Mouse (Mus musculus) hindbrain, embryonic 10.5 days (tissue): Measurements from ENCODE around the gene Lurap1l. TPM values are rescaled to one million over a fixed set of nuclear protein-coding genes. Genes with fewer than 3 reads are reported as not detected.

Experiments used
- DNase-seq: peaks from one replicate; pipeline ENCODE4 v3.0.0-alpha.2; 2017; ENCODE audit warnings: low spot score
- H3K27ac ChIP-seq: fragments of 300-500 bp; sonication (generic); 2 replicates; pipeline ENCODE4 v1.5.1; 2016; ENCODE audit warnings: mild to moderate bottlenecking, moderate library complexity
- H3K27me3 ChIP-seq: fragments of 300-500 bp; sonication (generic); 2 replicates; pipeline ENCODE4 v1.6.1; 2016; ENCODE audit warnings: mild to moderate bottlenecking; ENCODE audit not compliant: poor library complexity, insufficient read depth, severe bottlenecking
- H3K36me3 ChIP-seq: fragments of 300-500 bp; sonication (generic); 2 replicates; pipeline ENCODE4 v1.6.1; 2016; ENCODE audit warnings: mild to moderate bottlenecking, moderate library complexity
- H3K4me1 ChIP-seq: fragments of 300-500 bp; sonication (generic); replicated peaks from 2 replicates; pipeline ENCODE4 v1.6.1; 2016; ENCODE audit warnings: mild to moderate bottlenecking
- H3K4me3 ChIP-seq: fragments of 300-500 bp; sonication (generic); 2 replicates; pipeline ENCODE4 v1.5.1; 2016; ENCODE audit warnings: mild to moderate bottlenecking, moderate library complexity
- H3K9me3 ChIP-seq: fragments of 300-500 bp; sonication (generic); 2 replicates; pipeline ENCODE4 v1.6.1; 2016; ENCODE audit warnings: mild to moderate bottlenecking, moderate library complexity
- WGBS: fragments of 180-500 bp; shearing (Covaris S2); methylation state at CpG from one replicate; pipeline ENCODE4 v1.1.7; 2016; 5-methylcytosine and 5-hydroxymethylcytosine counted together
- polyA plus RNA-seq: library from polyadenylated mRNA; unstranded; fragments of >200 nt; fragmentation: Nextera tagmentation; extraction: Ambion mirVana; gene quantifications from 2 replicates; pipeline ENCODE4 v1.2.1, GENCODE M21; 2016

Gene Lurap1l
- polyA plus RNA-seq, 1 experiment from 2014 or later, result 2.9 TPM

GRCm38 (mm10) chr4:80921646-80922489 lies 11.4 kb downstream of the Lurap1l start:
- Histone ChIP-seq H3K36me3 (no peaks in the 10 kb centered on the region), H3K4me1 (no peaks in the 10 kb centered on the region), H3K27ac (no peak overlapping the region), H3K4me3 (no peak overlapping the region), H3K27me3 (no peaks in the 10 kb centered on the region), H3K9me3 (no peaks in the 10 kb centered on the region)
- no peak for DNase-seq
- WGBS, result 93% methylated on average over 4 of the region's 4 CpGs

GRCm38 (mm10) chr4:80922654-80923053 lies 12.2 kb downstream of the Lurap1l start:
- no peak for DNase-seq
- Histone ChIP-seq H3K36me3 (no peaks in the 10 kb centered on the region), H3K27ac (no peak overlapping the region), H3K27me3 (no peaks in the 10 kb centered on the region), H3K9me3 (no peaks in the 10 kb centered on the region), H3K4me3 (no peak overlapping the region), H3K4me1 (no peaks in the 10 kb centered on the region)
- 91% methylated on average over 2 of the region's 2 CpGs for WGBS

GRCm38 (mm10) chr4:80924815-80925214 lies 14.4 kb downstream of the Lurap1l start:
- no peaks in the 10 kb centered on the region for H3K27me3 ChIP-seq
- no peaks in the 10 kb centered on the region for H3K4me1 ChIP-seq
- no peak overlapping the region for H3K4me3 ChIP-seq
- WGBS, result 84% methylated on average over 4 of the region's 4 CpGs
- no peaks in the 10 kb centered on the region for H3K9me3 ChIP-seq
- no peaks in the 10 kb centered on the region for H3K36me3 ChIP-seq
- H3K27ac ChIP-seq, result no peak overlapping the region; the same call in 1 of the 2 replicates
- DNase-seq, result no peak

DNA sequence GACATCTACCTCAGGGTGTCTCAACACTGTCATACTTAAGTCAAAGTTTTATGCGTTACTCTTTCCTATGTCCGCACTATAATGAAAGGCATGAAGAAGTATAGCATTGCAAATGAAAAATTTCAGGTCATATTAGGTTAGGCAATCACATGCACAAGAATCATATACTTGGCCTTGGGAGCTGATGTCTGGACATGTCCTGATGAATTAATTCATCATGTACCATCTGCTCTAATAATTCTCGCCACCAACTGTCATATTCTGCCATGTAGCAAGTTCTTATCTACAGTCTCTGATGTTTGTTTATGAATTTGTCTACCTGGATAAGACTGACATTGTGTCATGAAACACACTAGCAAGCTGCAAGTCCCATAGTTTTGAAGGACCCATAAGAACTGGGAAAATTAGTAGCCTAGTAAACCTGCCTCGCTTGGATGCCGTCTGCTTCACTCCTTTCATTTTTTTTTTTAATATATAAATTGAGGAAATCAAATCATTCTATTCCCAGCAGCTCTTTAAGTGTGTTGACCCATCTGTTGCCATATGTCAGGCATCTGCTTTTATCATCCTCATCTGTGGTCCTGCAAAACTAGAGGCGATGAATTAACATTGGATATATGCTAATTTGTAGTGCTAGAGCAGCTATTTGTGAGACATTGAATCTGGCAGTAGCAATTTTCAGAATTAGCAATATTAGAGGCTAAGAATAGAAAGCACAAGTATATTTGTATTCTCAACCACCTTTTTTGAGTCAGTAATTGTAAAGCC lies 15.5 kb downstream of the Lurap1l start:
- Histone ChIP-seq H3K36me3 (no peaks in the 10 kb centered on the region), H3K27ac (no peak overlapping the region), H3K27me3 (no peaks in the 10 kb centered on the region), H3K4me1 (no peaks in the 10 kb centered on the region), H3K9me3 (no peaks in the 10 kb centered on the region), H3K4me3 (no peak overlapping the region)
- WGBS, result 87% methylated on average over 6 of the region's 6 CpGs
- no peak for DNase-seq

GRCm38 (mm10) chr4:80934749-80935148 lies 24.3 kb downstream of the Lurap1l start:
- Histone ChIP-seq H3K36me3 (no peaks in the 10 kb centered on the region), H3K27ac (no peak overlapping the region), H3K4me1 (no peaks in the 10 kb centered on the region), H3K27me3 (no peaks in the 10 kb centered on the region), H3K9me3 (no peaks in the 10 kb centered on the region), H3K4me3 (no peak overlapping the region)
- whole genome bisulfite sequencing, result 88% methylated on average over 3 of the region's 3 CpGs
- no peak for DNase-seq

DNA sequence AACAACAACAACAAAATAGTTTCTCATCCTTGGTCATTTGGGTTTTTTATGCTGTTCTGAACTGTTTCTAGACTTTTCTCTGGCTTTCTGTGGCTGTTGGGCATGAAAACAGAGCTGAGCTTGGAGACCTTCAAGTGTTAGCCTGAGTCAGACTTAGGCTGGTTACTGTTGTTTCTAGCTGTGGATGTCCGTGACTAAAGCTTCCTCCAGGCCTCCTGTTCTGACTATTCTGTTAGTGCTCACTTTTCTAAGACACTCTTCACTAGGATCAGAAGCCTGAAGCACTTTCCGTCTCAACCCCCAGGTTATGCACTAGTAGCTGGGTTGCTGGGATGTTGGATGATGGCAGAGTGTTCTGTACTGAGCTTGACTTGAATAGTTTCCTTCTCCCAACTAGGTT lies 28.7 kb downstream of the Lurap1l start:
- H3K36me3 ChIP-seq, result no peaks in the 10 kb centered on the region
- H3K4me1 ChIP-seq, result no peaks in the 10 kb centered on the region
- no peak overlapping the region for H3K27ac ChIP-seq
- no peak overlapping the region for H3K4me3 ChIP-seq
- no peaks in the 10 kb centered on the region for H3K27me3 ChIP-seq
- 81% methylated on average over 2 of the region's 2 CpGs for WGBS
- no peaks in the 10 kb centered on the region for H3K9me3 ChIP-seq
- no peak for DNase-seq

GRCm38 (mm10) chr4:80940946-80941345 lies 30.5 kb downstream of the Lurap1l start:
- H3K9me3 ChIP-seq, result no peaks in the 10 kb centered on the region
- DNase-seq, result no peak
- H3K27ac ChIP-seq, result no peak overlapping the region
- no peaks in the 10 kb centered on the region for H3K36me3 ChIP-seq
- whole genome bisulfite sequencing, result 82% methylated on average over 4 of the region's 4 CpGs
- no peaks in the 10 kb centered on the region for H3K4me1 ChIP-seq
- no peaks in the 10 kb centered on the region for H3K27me3 ChIP-seq
- H3K4me3 ChIP-seq, result no peak overlapping the region

DNA sequence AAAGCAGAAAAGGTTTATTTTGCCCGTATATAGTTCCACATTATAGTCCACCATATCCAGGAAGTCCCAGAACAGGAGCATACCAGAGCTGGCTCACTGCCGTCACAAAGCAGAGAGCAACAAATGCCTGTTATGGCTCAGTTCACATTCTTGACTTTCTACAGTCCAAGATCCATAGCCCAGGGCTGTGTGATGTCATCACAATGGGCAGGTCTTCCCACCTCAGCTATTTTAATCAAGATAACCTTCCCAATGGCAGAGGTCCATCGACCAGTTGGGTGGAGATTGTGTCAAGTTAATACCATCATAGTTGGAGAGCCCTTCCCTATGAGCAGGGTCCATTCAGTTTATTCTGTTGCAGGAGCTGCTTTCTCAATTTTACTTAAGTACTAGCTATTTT lies 31.5 kb downstream of the Lurap1l start:
- H3K27ac ChIP-seq, result no peak overlapping the region
- WGBS, result 83% methylated on average over 3 of the region's 3 CpGs
- no peak for DNase-seq
- no peak overlapping the region for H3K4me3 ChIP-seq
- H3K36me3 ChIP-seq, result no peaks in the 10 kb centered on the region
- H3K9me3 ChIP-seq, result no peaks in the 10 kb centered on the region
- H3K27me3 ChIP-seq, result no peaks in the 10 kb centered on the region
- H3K4me1 ChIP-seq, result no peaks in the 10 kb centered on the region

GRCm38 (mm10) chr4:80944605-80945004 lies 34.2 kb downstream of the Lurap1l start:
- Histone ChIP-seq H3K4me1 (no peaks in the 10 kb centered on the region), H3K27me3 (no peaks in the 10 kb centered on the region), H3K36me3 (no peaks in the 10 kb centered on the region), H3K27ac (no peak overlapping the region), H3K9me3 (no peaks in the 10 kb centered on the region), H3K4me3 (no peak overlapping the region)
- no peak for DNase-seq

- no peak overlapping the region for H3K27ac ChIP-seq
- DNase-seq, result no peak
- H3K36me3 ChIP-seq, result no peaks in the 10 kb centered on the region
- no peaks in the 10 kb centered on the region for H3K9me3 ChIP-seq
- no peaks in the 10 kb centered on the region for H3K4me1 ChIP-seq
- H3K4me3 ChIP-seq, result no peak overlapping the region
- H3K27me3 ChIP-seq, result no peaks in the 10 kb centered on the region
These were observed 38.7 kb downstream of the Lurap1l start for GRCm38 (mm10) chr4:80949110-80949509.

DNA sequence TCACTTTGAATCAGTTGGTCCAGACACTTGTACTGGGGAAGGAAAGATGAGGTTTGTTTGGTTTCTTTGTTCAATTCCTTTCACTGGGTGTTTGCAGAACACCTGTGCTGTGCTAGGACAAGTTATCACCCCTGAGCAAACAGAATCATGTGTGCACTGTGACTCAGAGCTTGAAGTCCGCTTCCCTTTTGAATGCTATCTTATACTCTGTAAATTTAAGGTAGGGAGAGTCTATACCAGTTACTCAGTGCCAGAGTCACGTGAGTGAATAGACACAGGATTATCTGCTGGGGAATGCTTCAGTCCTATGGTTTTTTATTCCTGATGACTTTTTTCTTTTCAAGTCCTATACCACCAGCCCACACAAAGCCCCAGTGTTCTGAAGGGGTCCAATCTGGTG lies 39.3 kb downstream of the Lurap1l start:
- H3K4me1 ChIP-seq, result no peaks in the 10 kb centered on the region
- no peak overlapping the region for H3K4me3 ChIP-seq
- no peaks in the 10 kb centered on the region for H3K27me3 ChIP-seq
- no peak overlapping the region for H3K27ac ChIP-seq
- 86% methylated on average over 2 of the region's 2 CpGs for WGBS
- H3K36me3 ChIP-seq, result no peaks in the 10 kb centered on the region
- no peaks in the 10 kb centered on the region for H3K9me3 ChIP-seq
- no peak for DNase-seq

DNA sequence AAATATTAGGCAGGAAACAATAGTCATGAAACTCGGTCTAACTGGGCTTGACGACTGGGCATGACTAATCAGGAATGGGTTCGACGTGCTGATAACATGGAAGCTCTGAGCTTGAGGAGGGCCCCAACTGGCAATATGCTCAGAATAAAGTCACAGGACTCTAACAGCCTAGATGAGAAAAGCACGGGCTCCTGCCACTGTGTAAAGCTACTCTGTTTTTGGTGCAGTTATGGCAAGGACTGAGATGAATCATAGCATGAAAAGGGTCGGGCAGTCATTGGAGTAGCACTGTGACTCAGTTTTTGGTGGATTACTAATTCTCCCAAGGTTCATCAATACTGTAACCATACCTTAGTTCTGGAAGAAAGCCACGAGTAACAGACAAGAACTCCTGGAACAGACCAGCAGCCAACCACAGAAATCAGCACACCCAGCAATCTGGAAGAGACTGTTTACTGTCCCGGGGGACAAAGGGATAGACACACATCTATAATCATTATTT lies 39.9 kb downstream of the Lurap1l start:
- Histone ChIP-seq H3K27me3 (no peaks in the 10 kb centered on the region), H3K4me3 (no peak overlapping the region), H3K9me3 (no peaks in the 10 kb centered on the region), H3K27ac (no peak overlapping the region), H3K36me3 (no peaks in the 10 kb centered on the region), H3K4me1 (no peaks in the 10 kb centered on the region)
- 65% methylated on average over 8 of the region's 8 CpGs for WGBS
- no peak for DNase-seq

- no peak overlapping the region for H3K4me3 ChIP-seq
- no peak overlapping the region for H3K27ac ChIP-seq
- WGBS, result 87% methylated on average over 1 of the region's 1 CpGs
- DNase-seq, result no peak
- no peaks in the 10 kb centered on the region for H3K9me3 ChIP-seq
- no peaks in the 10 kb centered on the region for H3K27me3 ChIP-seq
- no peaks in the 10 kb centered on the region for H3K36me3 ChIP-seq
- no peaks in the 10 kb centered on the region for H3K4me1 ChIP-seq
These were observed 42.2 kb downstream of the Lurap1l start for GRCm38 (mm10) chr4:80952653-80953052.
